Mouse (Mus musculus): ENCODE measurements around the gene Eya3. TPM values are rescaled to one million over a fixed set of nuclear protein-coding genes. Genes with fewer than 3 reads are reported as not detected.

Eya3 gene
- polyA plus RNA-seq, 1 experiment from 2014 or later, result 6.0 TPM

DNA sequence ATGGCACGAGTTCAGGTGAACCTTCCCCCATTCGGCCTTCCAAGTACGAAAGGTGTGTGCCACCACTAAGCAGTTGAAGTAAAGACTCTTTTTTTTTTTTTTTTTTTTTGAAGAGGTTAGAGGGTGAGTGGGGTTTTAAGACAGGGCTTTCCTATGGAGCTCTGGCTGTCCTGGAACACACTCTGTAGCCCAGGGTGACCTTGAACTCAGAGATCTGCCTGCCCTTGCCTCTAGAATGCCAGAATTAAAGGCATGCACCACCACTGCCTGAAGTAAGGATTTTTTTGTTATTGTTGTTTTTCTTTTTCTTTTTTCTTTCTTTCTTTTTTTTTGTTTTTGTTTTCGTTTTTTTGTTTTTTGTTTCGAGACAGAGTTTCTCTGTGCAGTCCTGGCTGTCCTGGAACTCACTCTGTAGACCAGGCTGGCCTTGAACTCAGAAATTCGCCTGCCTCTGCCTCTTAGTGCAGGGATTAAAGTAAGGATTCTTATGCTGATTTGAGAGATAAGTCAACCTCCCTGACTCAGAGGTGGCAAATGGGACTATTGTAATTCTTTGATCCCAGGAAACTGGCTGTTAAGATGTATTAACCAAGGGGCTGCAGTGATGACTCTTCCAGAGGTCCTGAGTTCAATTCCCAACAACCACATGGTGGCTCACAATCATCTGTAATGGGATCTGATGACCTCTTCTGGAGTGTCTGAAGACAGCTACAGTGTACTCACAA, 110.6 kb downstream of the Eya3 start:
- WGBS (ENCODE audit: insufficient replicate concordance), result 72% methylated on average over 6 of the region's 6 CpGs
- no peak for DNase-seq
- no peak for ATAC-seq

GRCm38 (mm10) chr4:132752992-132753391, 114.2 kb downstream of the Eya3 start:
- Histone ChIP-seq H3K27ac (ENCODE audit: low read depth) (no peak overlapping the region), H3K9ac (replicated peaks) (no peak overlapping the region), H3K4me2 (ENCODE audit: low read depth, low read length) (no peak overlapping the region), H3K4me3 (ENCODE audit: low read depth, low read length) (no peak overlapping the region), H3K27me3 (ENCODE audit: insufficient read depth, low read length) (peaks cover 9% of the 10 kb centered on the region), H3K4me1 (ENCODE audit: insufficient read depth) (no peaks in the 10 kb centered on the region), H3K36me3 (replicated peaks; ENCODE audit: insufficient read depth, low read length) (no peaks in the 10 kb centered on the region), H3K9me3 (ENCODE audit: low read length) (no peaks in the 10 kb centered on the region)
- TF ChIP-seq CTCF (IDR thresholded peaks at IDR 0.05; ENCODE audit: low read depth) (no peak), EP300 (IDR thresholded peaks at IDR 0.05; ENCODE audit: low read depth) (no peak)
- ATAC-seq (no peak), DNase-seq (no peak)
- 50% methylated on average over 6 of the region's 6 CpGs for WGBS (ENCODE audit: insufficient replicate concordance)

More for the DNA sequence above, 110.6 kb downstream of the Eya3 start:
- no peak overlapping the region for H3K27ac ChIP-seq (ENCODE audit: low read depth)
- H3K4me2 ChIP-seq (ENCODE audit: low read depth, low read length), result no peak overlapping the region
- H3K9me3 ChIP-seq (ENCODE audit: low read length), result no peaks in the 10 kb centered on the region
- no peak overlapping the region for H3K9ac ChIP-seq (replicated peaks)
- no peaks in the 10 kb centered on the region for H3K27me3 ChIP-seq (ENCODE audit: insufficient read depth, low read length)
- no peaks in the 10 kb centered on the region for H3K36me3 ChIP-seq (replicated peaks; ENCODE audit: insufficient read depth, low read length)
- TF ChIP-seq CTCF (IDR thresholded peaks at IDR 0.05; ENCODE audit: low read depth), result no peak
- no peak for TF ChIP-seq EP300 (IDR thresholded peaks at IDR 0.05; ENCODE audit: low read depth)
- no peak overlapping the region for H3K4me3 ChIP-seq (ENCODE audit: low read depth, low read length)
- peaks cover 5% of the 10 kb centered on the region; the same call in 1 of the 2 replicates for H3K4me1 ChIP-seq (ENCODE audit: insufficient read depth)

DNA sequence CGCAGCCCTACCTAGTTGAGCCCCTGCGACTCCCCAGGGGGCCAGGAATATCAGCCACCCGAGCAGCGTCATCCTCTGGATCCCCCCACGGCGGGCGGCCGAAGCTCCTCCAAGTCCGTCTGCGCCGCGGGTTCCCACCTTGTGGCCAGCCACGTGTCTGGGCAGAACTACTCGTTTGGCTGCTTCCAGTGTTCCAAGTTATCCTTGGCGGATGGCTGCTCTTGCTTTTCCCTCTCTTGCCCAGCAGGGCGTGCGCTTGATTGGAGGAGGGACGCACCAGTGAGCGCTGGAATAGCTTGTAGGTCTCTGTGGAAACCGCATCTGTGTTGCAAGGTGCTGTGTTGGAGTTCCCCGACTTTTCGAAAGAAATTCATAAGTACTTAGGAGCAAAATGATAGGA, 118.2 kb downstream of the Eya3 start, which contains the start of gene Smpdl3b:
Gene Smpdl3b, minus strand, starts transcription at position 279 of the 400 bp plus-strand sequence.
- H3K36me3 ChIP-seq (replicated peaks; ENCODE audit: insufficient read depth, low read length), result no peaks in the 10 kb centered on the region
- H3K4me2 ChIP-seq (ENCODE audit: low read depth, low read length), result peak within 1 kb of the TSS; percentile 79
- DNase-seq, result peak; percentile 54
- H3K9ac ChIP-seq (replicated peaks), result 0 out of 2 replicates have a peak within 1 kb of the TSS, but pooled peaks have one; percentile 26
- H3K27ac ChIP-seq (ENCODE audit: low read depth), result no peak within 1 kb of the TSS
- peak within 1 kb of the TSS; percentile 48 for H3K4me3 ChIP-seq (ENCODE audit: low read depth, low read length)
- ATAC-seq, result peak; percentile 83
- peaks cover 12% of the 10 kb centered on the region for H3K27me3 ChIP-seq (ENCODE audit: insufficient read depth, low read length)
- under 1% methylated on average over 22 of the region's 22 CpGs for WGBS (ENCODE audit: insufficient replicate concordance)
- no peaks in the 10 kb centered on the region for H3K9me3 ChIP-seq (ENCODE audit: low read length)
- peaks cover 6% of the 10 kb centered on the region for H3K4me1 ChIP-seq (ENCODE audit: insufficient read depth)
- peak; percentile 59 for TF ChIP-seq CTCF (IDR thresholded peaks at IDR 0.05; ENCODE audit: low read depth)
- no peak for TF ChIP-seq EP300 (IDR thresholded peaks at IDR 0.05; ENCODE audit: low read depth)

DNA sequence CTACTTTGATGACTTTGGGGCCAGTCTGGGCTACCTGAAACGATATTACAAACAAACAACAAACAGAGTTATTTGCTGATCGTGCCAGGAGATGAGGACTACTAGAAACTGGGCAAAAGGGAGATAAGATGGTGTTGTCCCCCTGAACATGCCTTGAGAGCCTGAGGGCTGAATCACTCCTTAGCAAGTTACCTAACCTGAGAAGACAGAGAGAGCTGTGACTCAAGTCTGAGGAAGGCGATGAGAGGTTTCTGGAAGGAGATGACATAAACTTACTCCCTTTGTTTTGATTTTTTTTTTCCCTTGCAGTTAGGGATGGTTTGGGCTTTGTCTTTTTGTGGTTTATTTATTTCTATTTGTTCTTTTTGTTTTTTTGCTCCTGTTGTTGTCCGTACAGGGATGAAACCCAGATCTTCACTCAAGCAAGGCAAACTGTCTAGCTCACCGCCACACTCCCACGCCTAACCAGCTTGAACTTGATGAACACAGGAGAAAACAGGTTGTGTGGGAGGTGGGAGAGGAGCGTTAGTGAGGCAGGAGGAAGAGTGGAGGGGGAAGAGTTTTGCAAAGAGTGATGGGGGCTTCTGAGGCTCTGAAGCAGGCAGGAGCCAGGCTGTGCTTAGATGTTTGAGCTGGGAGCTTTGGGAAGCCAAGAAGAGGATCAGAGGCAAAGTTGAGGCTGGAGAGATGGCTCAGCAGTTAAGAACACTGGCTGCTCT, 119.0 kb downstream of the Eya3 start:
- peaks cover 6% of the 10 kb centered on the region for H3K4me1 ChIP-seq (ENCODE audit: insufficient read depth)
- no peak for DNase-seq
- 0 out of 2 replicates have a peak overlapping the region, but pooled peaks have one; percentile 79 for H3K4me2 ChIP-seq (ENCODE audit: low read depth, low read length)
- H3K9me3 ChIP-seq (ENCODE audit: low read length), result no peaks in the 10 kb centered on the region
- TF ChIP-seq EP300 (IDR thresholded peaks at IDR 0.05; ENCODE audit: low read depth) (no peak), CTCF (IDR thresholded peaks at IDR 0.05; ENCODE audit: low read depth) (no peak)
- H3K27me3 ChIP-seq (ENCODE audit: insufficient read depth, low read length), result peaks cover 12% of the 10 kb centered on the region
- no peak overlapping the region for H3K9ac ChIP-seq (replicated peaks)
- WGBS (ENCODE audit: insufficient replicate concordance), result 74% methylated on average over 7 of the region's 7 CpGs
- no peak overlapping the region for H3K27ac ChIP-seq (ENCODE audit: low read depth)
- H3K36me3 ChIP-seq (replicated peaks; ENCODE audit: insufficient read depth, low read length), result no peaks in the 10 kb centered on the region
- ATAC-seq, result no peak
- H3K4me3 ChIP-seq (ENCODE audit: low read depth, low read length), result no peak overlapping the region

DNA sequence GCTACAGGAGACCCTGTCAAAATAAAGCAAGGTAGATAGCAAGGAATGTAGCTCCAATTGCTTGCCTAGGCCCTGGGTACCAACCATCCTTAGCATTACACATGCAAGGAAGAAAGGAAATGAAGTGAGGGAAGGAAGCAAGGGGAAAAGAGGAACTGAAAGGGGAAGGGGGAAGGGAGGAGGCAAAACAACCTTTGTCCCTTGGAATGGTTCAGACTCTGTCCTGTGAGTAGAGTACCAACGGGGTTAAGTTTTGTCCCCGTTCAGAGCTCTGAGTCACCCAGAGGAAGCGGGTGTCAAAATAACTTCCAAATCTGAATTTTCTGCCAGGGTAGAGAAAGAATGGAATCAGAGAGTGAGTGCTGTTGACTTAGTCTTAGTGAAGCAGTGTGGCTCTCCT, 121.5 kb downstream of the Eya3 start:
- no peak overlapping the region for H3K9ac ChIP-seq (replicated peaks)
- H3K27ac ChIP-seq (ENCODE audit: low read depth), result no peak overlapping the region
- H3K4me1 ChIP-seq (ENCODE audit: insufficient read depth), result peaks cover 6% of the 10 kb centered on the region
- no peaks in the 10 kb centered on the region for H3K36me3 ChIP-seq (replicated peaks; ENCODE audit: insufficient read depth, low read length)
- ATAC-seq (peak; percentile 72), DNase-seq (no peak)
- H3K4me2 ChIP-seq (ENCODE audit: low read depth, low read length), result no peak overlapping the region
- no peak overlapping the region for H3K4me3 ChIP-seq (ENCODE audit: low read depth, low read length)
- WGBS (ENCODE audit: insufficient replicate concordance), result 11% methylated on average over 3 of the region's 3 CpGs
- TF ChIP-seq CTCF (IDR thresholded peaks at IDR 0.05; ENCODE audit: low read depth), result no peak
- TF ChIP-seq EP300 (IDR thresholded peaks at IDR 0.05; ENCODE audit: low read depth), result no peak
- H3K27me3 ChIP-seq (ENCODE audit: insufficient read depth, low read length), result peaks cover 12% of the 10 kb centered on the region
- H3K9me3 ChIP-seq (ENCODE audit: low read length), result no peaks in the 10 kb centered on the region

DNA sequence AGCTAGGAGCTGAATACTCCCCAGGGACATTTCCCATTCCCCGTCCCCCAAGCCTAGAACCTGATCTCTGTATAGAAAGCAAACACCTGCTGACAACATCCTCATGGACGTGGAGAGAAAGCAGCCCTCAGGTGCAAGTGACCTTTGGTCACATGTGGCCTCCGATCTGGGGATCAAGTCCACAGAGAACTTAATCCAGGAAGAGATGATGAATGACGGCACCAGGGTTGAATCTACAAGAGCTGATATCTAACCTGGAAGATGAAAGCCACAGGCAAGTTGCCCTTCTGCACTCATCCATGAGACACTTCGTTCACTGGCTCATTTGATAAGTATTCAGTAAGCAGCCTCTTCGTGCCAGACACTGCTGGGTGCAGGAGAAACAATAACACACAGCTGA, 123.8 kb downstream of the Eya3 start:
- no peak overlapping the region for H3K9ac ChIP-seq (replicated peaks)
- H3K27ac ChIP-seq (ENCODE audit: low read depth), result no peak overlapping the region
- 68% methylated on average over 6 of the region's 6 CpGs for WGBS (ENCODE audit: insufficient replicate concordance)

More for the DNA sequence above, 123.8 kb downstream of the Eya3 start:
- TF ChIP-seq CTCF (IDR thresholded peaks at IDR 0.05; ENCODE audit: low read depth) (no peak), EP300 (IDR thresholded peaks at IDR 0.05; ENCODE audit: low read depth) (no peak)
- Histone ChIP-seq H3K4me1 (ENCODE audit: insufficient read depth) (peaks cover 6% of the 10 kb centered on the region), H3K9me3 (ENCODE audit: low read length) (no peaks in the 10 kb centered on the region), H3K36me3 (replicated peaks; ENCODE audit: insufficient read depth, low read length) (no peaks in the 10 kb centered on the region), H3K27me3 (ENCODE audit: insufficient read depth, low read length) (peaks cover 5% of the 10 kb centered on the region), H3K4me3 (ENCODE audit: low read depth, low read length) (no peak overlapping the region), H3K4me2 (ENCODE audit: low read depth, low read length) (no peak overlapping the region)
- no peak for ATAC-seq
- no peak for DNase-seq

Data from liver, postnatal 0 days (tissue).